Mouse (Mus musculus): ENCODE results near the gene Fut11. TPM values are rescaled to one million over a fixed set of nuclear protein-coding genes. Genes with fewer than 3 reads are reported as not detected.
A peak's percentile ranks its signal among the peaks of the same experiment; 100 is the strongest.

Gene Fut11
- polyA plus RNA-seq, 1 experiment from 2014 or later, result 18.9 TPM

DNA sequence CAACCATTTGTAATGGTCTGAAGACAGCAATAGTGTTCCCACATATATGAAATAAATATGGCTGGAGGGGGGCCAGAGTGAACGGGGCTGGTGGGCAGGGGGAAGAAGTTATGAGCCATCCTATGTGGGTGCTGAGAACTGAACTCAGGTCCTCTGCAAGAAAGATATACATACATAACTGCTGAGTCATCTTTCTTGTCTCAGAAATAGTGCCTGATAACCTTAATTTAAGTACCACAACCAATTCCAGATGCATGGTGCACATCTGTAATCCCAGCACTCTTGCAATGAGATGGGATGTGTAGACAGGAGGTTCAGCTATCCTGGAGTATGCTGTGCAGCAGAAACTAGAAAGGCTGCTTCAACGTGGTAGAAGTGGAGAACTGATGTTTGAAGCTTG is 13.0 kb upstream of the Fut11 start:
- 95% methylated on average over 2 of the region's 2 CpGs for WGBS
- no peak overlapping the region for H3K27ac ChIP-seq
- H3K9me3 ChIP-seq (replicated peaks), result no peaks in the 10 kb centered on the region
- no peaks in the 10 kb centered on the region for H3K27me3 ChIP-seq
- ATAC-seq, result no peak
- H3K36me3 ChIP-seq (ENCODE audit: poor library complexity, severe bottlenecking), result peaks cover 99% of the 10 kb centered on the region
- H3K4me3 ChIP-seq, result no peak overlapping the region
- 0 out of 2 replicates have a peak, but pooled peaks cover 2% of the 10 kb centered on the region for H3K4me1 ChIP-seq
- no peak overlapping the region for H3K4me2 ChIP-seq
- H3K9ac ChIP-seq, result no peak overlapping the region

GRCm38 (mm10) chr14:20682498-20682897 is 12.3 kb upstream of the Fut11 start:
- H3K27ac ChIP-seq, result no peak overlapping the region

GRCm38 (mm10) chr14:20686576-20686975 is 8.2 kb upstream of the Fut11 start:
- ATAC-seq, result no peak
- WGBS, result 95% methylated on average over 3 of the region's 3 CpGs
- H3K9me3 ChIP-seq (replicated peaks), result no peaks in the 10 kb centered on the region

More at GRCm38 (mm10) chr14:20682498-20682897, 12.3 kb upstream of the Fut11 start:
- 78% methylated on average over 3 of the region's 3 CpGs for WGBS
- Histone ChIP-seq H3K4me3 (no peak overlapping the region), H3K4me2 (no peak overlapping the region), H3K27me3 (no peaks in the 10 kb centered on the region), H3K9ac (no peak overlapping the region), H3K9me3 (replicated peaks) (no peaks in the 10 kb centered on the region), H3K36me3 (ENCODE audit: poor library complexity, severe bottlenecking) (peaks cover 100% of the 10 kb centered on the region), H3K4me1 (no peaks in the 10 kb centered on the region)
- no peak for ATAC-seq

GRCm38 (mm10) chr14:20689009-20689408 is 5.8 kb upstream of the Fut11 start:
- Histone ChIP-seq H3K9ac (no peak overlapping the region), H3K27me3 (no peaks in the 10 kb centered on the region), H3K9me3 (replicated peaks) (no peaks in the 10 kb centered on the region), H3K36me3 (ENCODE audit: poor library complexity, severe bottlenecking) (peaks cover 99% of the 10 kb centered on the region), H3K4me2 (no peak overlapping the region), H3K4me1 (peaks cover under 1% of the 10 kb centered on the region; the same call in 1 of the 2 replicates), H3K4me3 (no peak overlapping the region), H3K27ac (no peak overlapping the region)
- WGBS, result 93% methylated on average over 2 of the region's 2 CpGs
- ATAC-seq, result no peak

More at GRCm38 (mm10) chr14:20686576-20686975, 8.2 kb upstream of the Fut11 start:
- Histone ChIP-seq H3K4me3 (no peak overlapping the region), H3K27me3 (no peaks in the 10 kb centered on the region), H3K9ac (no peak overlapping the region), H3K4me2 (no peak overlapping the region), H3K27ac (no peak overlapping the region), H3K4me1 (no peaks in the 10 kb centered on the region), H3K36me3 (ENCODE audit: poor library complexity, severe bottlenecking) (peaks cover 99% of the 10 kb centered on the region)

DNA sequence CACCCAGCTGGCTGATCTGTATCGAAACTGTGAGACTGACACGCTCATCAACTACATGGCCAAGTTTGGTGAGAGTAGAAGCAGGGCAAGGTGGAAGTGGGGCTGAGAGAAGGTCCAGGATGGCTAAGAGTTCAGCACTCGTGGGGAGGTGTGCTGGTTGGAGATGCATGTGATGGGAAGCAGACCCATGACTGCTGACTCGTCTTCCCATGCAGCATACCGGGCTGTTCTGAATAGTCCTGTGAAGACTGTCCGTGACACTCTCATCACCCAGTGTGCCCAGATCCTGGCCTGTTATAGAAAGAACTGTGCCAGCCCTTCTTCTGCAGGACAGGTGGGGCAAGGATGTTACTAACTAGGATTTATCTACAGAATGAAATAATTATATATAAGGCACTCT is 3.0 kb upstream of the Fut11 start:
- H3K4me1 ChIP-seq, result peaks cover 18% of the 10 kb centered on the region
- ATAC-seq, result no peak
- H3K36me3 ChIP-seq (ENCODE audit: poor library complexity, severe bottlenecking), result peaks cover 76% of the 10 kb centered on the region
- H3K27me3 ChIP-seq, result no peaks in the 10 kb centered on the region
- no peaks in the 10 kb centered on the region for H3K9me3 ChIP-seq (replicated peaks)
- WGBS, result 97% methylated on average over 6 of the region's 6 CpGs
- no peak overlapping the region for H3K27ac ChIP-seq
- H3K9ac ChIP-seq, result no peak overlapping the region
- H3K4me3 ChIP-seq, result no peak overlapping the region
- no peak overlapping the region for H3K4me2 ChIP-seq

- no peaks in the 10 kb centered on the region for H3K9me3 ChIP-seq (replicated peaks)
- H3K4me3 ChIP-seq, result peak overlapping the region; percentile 73; the same call in 1 of the 2 replicates
- peaks cover 37% of the 10 kb centered on the region for H3K4me1 ChIP-seq
- H3K36me3 ChIP-seq (ENCODE audit: poor library complexity, severe bottlenecking), result peaks cover 64% of the 10 kb centered on the region
- H3K9ac ChIP-seq, result no peak overlapping the region
- H3K27me3 ChIP-seq, result no peaks in the 10 kb centered on the region
- ATAC-seq, result no peak
- no peak overlapping the region for H3K4me2 ChIP-seq
- no peak overlapping the region for H3K27ac ChIP-seq
- 94% methylated on average over 10 of the region's 10 CpGs for WGBS
Observed at GRCm38 (mm10) chr14:20693589-20694101, 1.1 kb upstream of the Fut11 start.

DNA sequence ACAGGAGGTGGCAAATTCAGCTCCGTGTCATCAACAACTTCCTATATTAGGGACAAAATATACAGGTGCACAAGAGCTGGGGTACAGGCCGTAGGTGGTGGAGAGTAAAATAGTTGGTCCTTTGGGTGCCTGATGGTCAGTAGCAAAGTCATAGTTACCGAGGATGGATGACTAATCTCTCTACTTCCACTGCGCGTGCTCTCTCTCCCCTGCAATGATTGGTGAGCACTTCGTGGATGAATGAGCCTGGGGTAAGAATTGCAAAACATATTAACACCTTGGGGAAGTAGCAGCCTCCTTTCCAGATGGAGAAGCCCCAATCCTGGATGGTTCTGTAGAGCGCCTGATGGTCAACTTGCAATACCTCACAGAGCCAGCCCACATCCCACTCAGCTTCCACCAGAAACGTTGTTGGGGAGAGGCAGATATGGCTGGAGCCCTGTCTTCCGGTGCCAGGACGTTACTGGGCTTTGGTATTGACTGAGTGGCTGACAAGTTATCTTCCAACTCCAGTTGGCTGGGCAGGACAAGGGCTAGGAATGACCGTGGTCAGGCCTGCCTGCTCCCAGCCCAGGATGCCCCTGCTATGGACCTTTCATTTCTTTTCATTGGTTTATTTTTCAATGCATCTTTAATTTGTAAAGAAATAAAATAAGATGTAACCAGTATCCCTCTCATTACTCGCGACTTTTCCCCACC is 434 bp upstream of the Fut11 start:
- H3K4me2 ChIP-seq, result peak overlapping the region; percentile 70
- peaks cover 62% of the 10 kb centered on the region for H3K36me3 ChIP-seq (ENCODE audit: poor library complexity, severe bottlenecking)
- H3K4me1 ChIP-seq, result peaks cover 44% of the 10 kb centered on the region
- H3K9ac ChIP-seq, result peak overlapping the region; percentile 86
- ATAC-seq, result no peak; the same call in 1 of the 2 replicates
- peak overlapping the region; percentile 73 for H3K4me3 ChIP-seq
- no peaks in the 10 kb centered on the region for H3K9me3 ChIP-seq (replicated peaks)
- H3K27me3 ChIP-seq, result no peaks in the 10 kb centered on the region
- 44% methylated on average over 13 of the region's 13 CpGs for WGBS
- H3K27ac ChIP-seq, result peak overlapping the region; percentile 94

GRCm38 (mm10) chr14:20695761-20696520 is 1.2 kb downstream of the Fut11 start:
- peak overlapping the region; percentile 70 for H3K4me2 ChIP-seq
- peaks cover 55% of the 10 kb centered on the region for H3K4me1 ChIP-seq
- peak overlapping the region; percentile 94 for H3K27ac ChIP-seq
- H3K9me3 ChIP-seq (replicated peaks), result no peaks in the 10 kb centered on the region
- peak; percentile 2; the same call in 1 of the 2 replicates for ATAC-seq
- 14% methylated on average over 27 of the region's 27 CpGs for WGBS
- peak overlapping the region; percentile 86 for H3K9ac ChIP-seq
- no peaks in the 10 kb centered on the region for H3K27me3 ChIP-seq
- H3K4me3 ChIP-seq, result peak overlapping the region; percentile 73
- H3K36me3 ChIP-seq (ENCODE audit: poor library complexity, severe bottlenecking), result peaks cover 51% of the 10 kb centered on the region

- Histone ChIP-seq H3K4me1 (peaks cover 66% of the 10 kb centered on the region), H3K9ac (peak overlapping the region; percentile 86), H3K4me3 (peak overlapping the region; percentile 73), H3K27me3 (no peaks in the 10 kb centered on the region), H3K4me2 (peak overlapping the region; percentile 70), H3K36me3 (ENCODE audit: poor library complexity, severe bottlenecking) (peaks cover 41% of the 10 kb centered on the region), H3K9me3 (replicated peaks) (no peaks in the 10 kb centered on the region), H3K27ac (no peak overlapping the region; the same call in none of the 2 replicates)
- 10% methylated on average over 1 of the region's 1 CpGs for WGBS
- ATAC-seq, result no peak
Observed at GRCm38 (mm10) chr14:20696986-20697385, 2.2 kb downstream of the Fut11 start.

- peak overlapping the region; percentile 70 for H3K4me2 ChIP-seq
- WGBS, result 89% methylated on average over 2 of the region's 2 CpGs
- H3K27ac ChIP-seq, result no peak overlapping the region
- no peak overlapping the region for H3K9ac ChIP-seq
- H3K27me3 ChIP-seq, result no peaks in the 10 kb centered on the region
- no peaks in the 10 kb centered on the region for H3K9me3 ChIP-seq (replicated peaks)
- H3K4me3 ChIP-seq, result no peak overlapping the region
- no peak for ATAC-seq
- peaks cover 26% of the 10 kb centered on the region for H3K36me3 ChIP-seq (ENCODE audit: poor library complexity, severe bottlenecking)
- H3K4me1 ChIP-seq, result peaks cover 71% of the 10 kb centered on the region
Observed at GRCm38 (mm10) chr14:20698515-20698914, 3.7 kb downstream of the Fut11 start.

DNA sequence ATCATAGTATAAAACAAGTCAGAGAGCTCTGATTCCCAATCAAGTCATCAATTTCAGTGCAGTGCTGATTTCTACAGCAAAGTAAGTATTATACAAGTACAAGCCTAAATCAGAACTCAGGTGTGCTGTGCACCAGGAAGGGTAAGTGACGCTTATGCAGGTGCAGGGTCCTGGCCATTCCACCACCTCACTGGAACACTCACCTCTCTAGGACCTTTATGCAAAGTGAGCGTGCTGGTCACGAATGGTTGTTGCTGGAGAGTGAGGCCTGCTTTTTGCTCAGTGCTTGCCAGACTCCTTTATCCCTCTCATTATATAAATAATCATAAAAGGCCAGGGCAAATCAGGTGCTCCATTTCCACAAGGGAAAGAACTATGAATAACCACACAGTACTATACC is 5.6 kb downstream of the Fut11 start:
- no peak overlapping the region for H3K4me2 ChIP-seq
- no peaks in the 10 kb centered on the region for H3K27me3 ChIP-seq
- WGBS, result 90% methylated on average over 3 of the region's 3 CpGs
- ATAC-seq, result no peak
- H3K4me1 ChIP-seq, result peaks cover 69% of the 10 kb centered on the region
- H3K27ac ChIP-seq, result no peak overlapping the region
- H3K4me3 ChIP-seq, result no peak overlapping the region
- H3K36me3 ChIP-seq (ENCODE audit: poor library complexity, severe bottlenecking), result peaks cover 24% of the 10 kb centered on the region
- H3K9me3 ChIP-seq (replicated peaks), result no peaks in the 10 kb centered on the region
- 0 out of 2 replicates have a peak overlapping the region, but pooled peaks have one; percentile 16 for H3K9ac ChIP-seq

DNA sequence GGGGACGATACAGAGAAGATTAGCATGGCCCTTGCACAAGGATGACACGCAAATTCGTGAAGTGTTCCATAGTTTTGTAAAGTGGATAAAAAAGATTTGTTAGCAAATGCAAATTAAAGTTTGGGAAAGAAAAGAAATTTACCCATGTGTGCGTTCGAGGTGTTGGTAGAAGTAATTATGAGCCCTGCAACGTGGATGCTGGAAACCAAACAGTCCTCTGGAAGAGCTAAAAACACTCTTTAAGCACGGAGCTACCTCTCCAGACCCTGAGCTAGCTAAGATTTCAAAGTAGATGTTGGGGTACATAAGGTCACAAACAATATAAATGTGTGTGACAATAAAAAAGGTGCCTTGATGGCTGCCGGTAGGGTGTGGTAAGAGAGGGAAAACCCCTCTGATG is 6.8 kb downstream of the Fut11 start:
- no peak for ATAC-seq
- Histone ChIP-seq H3K9ac (peak overlapping the region; percentile 86; the same call in 1 of the 2 replicates), H3K4me1 (peaks cover 63% of the 10 kb centered on the region), H3K27ac (no peak overlapping the region), H3K9me3 (replicated peaks) (no peaks in the 10 kb centered on the region), H3K36me3 (ENCODE audit: poor library complexity, severe bottlenecking) (peaks cover 27% of the 10 kb centered on the region), H3K4me3 (peak overlapping the region; percentile 73), H3K27me3 (no peaks in the 10 kb centered on the region), H3K4me2 (peak overlapping the region; percentile 64)
- WGBS, result 83% methylated on average over 8 of the region's 8 CpGs

Data from forebrain, embryonic 13.5 days (tissue).